ENCODE assay signal across 8 mouse cellular contexts in genomic region chr13:54686139-54687053, GRCm38 (mm10). TPM values are rescaled to one million over a fixed set of nuclear protein-coding genes. Genes with fewer than 3 reads are reported as not detected.
DNase-seq lines count a peak whose midpoint lies in the region; ATAC-seq and TF ChIP-seq lines count a peak whose summit lies in the region.

No protein-coding gene starts in this region.

- H3K79me2 ChIP-seq in macrophage (ENCODE audit: inconsistent target): peaks cover 71% of the 10 kb centered on the region

- no peak for DNase-seq in lung, adult 2 months
- DNase-seq in lung, postnatal 14 days: no peak
- DNase-seq in left cerebral cortex, adult 11 months (ENCODE audit: low spot score): no peak

- no peak for TF ChIP-seq CTCF in lung, adult 2 months (IDR thresholded peaks at IDR 0.05; ENCODE audit: insufficient read depth, low read length)

- H3K4me3 ChIP-seq in lung, adult 2 months (replicated peaks; ENCODE audit: extremely low read depth, low read depth, low read length): peak overlapping the region; percentile 62
- H3K4me3 ChIP-seq in brown adipose tissue, adult 24 weeks (ENCODE audit: insufficient read depth, low read depth, low read length): peak overlapping the region; percentile 93
- peak overlapping the region; percentile 72 for H3K4me3 ChIP-seq in heart, embryonic 16.5 days (ENCODE audit: low read length)
- peak overlapping the region; percentile 50 for H3K4me3 ChIP-seq in macrophage (ENCODE audit: inconsistent target)

- WGBS in lung, adult 2 months: 4% methylated on average over 19 of the region's 19 CpGs
- WGBS in heart, embryonic 16.5 days: 6% methylated on average over 19 of the region's 19 CpGs
- 7% methylated on average over 19 of the region's 19 CpGs for WGBS in macrophage (ENCODE audit: missing documents)

- H3K4me1 ChIP-seq in lung, adult 2 months (ENCODE audit: control insufficient read depth, insufficient read depth, low read length): peaks cover 17% of the 10 kb centered on the region
- peaks cover 14% of the 10 kb centered on the region for H3K4me1 ChIP-seq in brown adipose tissue, adult 24 weeks (ENCODE audit: control insufficient read depth, insufficient read depth, insufficient read length, low read length)
- peaks cover 47% of the 10 kb centered on the region for H3K4me1 ChIP-seq in heart, embryonic 16.5 days (ENCODE audit: control insufficient read depth, insufficient read depth, low read length)

- H3K9ac ChIP-seq in heart, embryonic 16.5 days (ENCODE audit: low read length): peak overlapping the region; percentile 85

- TF ChIP-seq POLR2A in lung, adult 2 months (IDR thresholded peaks at IDR 0.05; ENCODE audit: borderline replicate concordance, extremely low read depth, low read depth, low read length): no peak

- H3K27me3 ChIP-seq in heart, embryonic 16.5 days (ENCODE audit: control insufficient read depth, insufficient read depth, low read length): no peaks in the 10 kb centered on the region

- peak overlapping the region; percentile 76 for H3K27ac ChIP-seq in brown adipose tissue, adult 24 weeks (replicated peaks; ENCODE audit: low read depth, low read length)
- H3K27ac ChIP-seq in heart, embryonic 16.5 days (ENCODE audit: low read length): peak overlapping the region; percentile 100
- H3K27ac ChIP-seq in macrophage: peak overlapping the region; percentile 19; the same call in 1 of the 2 replicates

- peak overlapping the region; percentile 89 for H3K4me2 ChIP-seq in heart, embryonic 16.5 days (ENCODE audit: low read depth, low read length)

- peaks cover 23% of the 10 kb centered on the region for H3K36me3 ChIP-seq in heart, embryonic 16.5 days (ENCODE audit: control insufficient read depth, insufficient read depth)
- peaks cover 27% of the 10 kb centered on the region for H3K36me3 ChIP-seq in macrophage (ENCODE audit: inconsistent target)

- ATAC-seq in heart, embryonic 16.5 days (replicated peaks; ENCODE audit: extremely low read depth, insufficient read depth, low FRiP score): no peak
- ATAC-seq in megakaryocyte-erythroid progenitor cell, adult 5-6 weeks (replicated peaks; ENCODE audit: low FRiP score, low TSS enrichment, poor library complexity, severe bottlenecking): no peak
- no peak for ATAC-seq in frontal cortex, adult (ENCODE audit: low TSS enrichment)

- H3K9me3 ChIP-seq in heart, embryonic 16.5 days (replicated peaks; ENCODE audit: control insufficient read depth, low read length): no peaks in the 10 kb centered on the region

RNA-seq across cellular contexts. Expression of gene Rnf44, which starts 7.3 kb away (rescaled TPM):
- 256 and 338 TPM in 2 replicates for polyA plus RNA-seq in lung, adult 2 months (2012; rRNA removed)
- polyA plus RNA-seq in brown adipose tissue, adult 24 weeks (2012; ENCODE audit: insufficient read depth, insufficient read length, missing spikeins): 46.7 and 49.4 TPM in 2 replicates
- polyA plus RNA-seq in heart, embryonic 16.5 days (2015; fragmentation: Nextera tagmentation; extraction: Ambion mirVana): 42.7 and 46.5 TPM in 2 replicates
- 10 to 100 TPM; 29.6 to 86.2 (median 55.0) TPM for total RNA-seq in macrophage (2018; cell fraction: chromatin; rRNA removed)
- total RNA-seq in macrophage (2018; cell fraction: cytosol; rRNA removed): 10 to 100 TPM; 54.0 to 92.5 (median 65.3) TPM
- 100 to 1,000 TPM in 1 of 26 experiments, 10 to 100 TPM in 25; 54.6 to 101 (median 67.4) TPM for total RNA-seq in macrophage (2018; cell fraction: nucleus; rRNA removed)
- 62.2 to 71.1 TPM (median 68.0 TPM) in 3 replicates for polyA plus RNA-seq in macrophage (2018)
- total RNA-seq in megakaryocyte-erythroid progenitor cell, adult 5-6 weeks (2014; fragmentation: Nextera tagmentation): 92.1 and 118 TPM in 2 replicates
- total RNA-seq in megakaryocyte-erythroid progenitor cell, adult 5-6 weeks (2017): 12.7 and 17.9 TPM in 2 replicates

RNA-seq across cellular contexts. Expression of gene Cdhr2, which starts 14.9 kb away (rescaled TPM):
- 0.05 and 1.1 TPM in 2 replicates for polyA plus RNA-seq in lung, adult 2 months (2012; rRNA removed)
- polyA plus RNA-seq in brown adipose tissue, adult 24 weeks (2012; ENCODE audit: insufficient read depth, insufficient read length, missing spikeins): not detected in 2 replicates
- polyA plus RNA-seq in heart, embryonic 16.5 days (2015; fragmentation: Nextera tagmentation; extraction: Ambion mirVana): 0.04 and 0.89 TPM in 2 replicates
- not detected for total RNA-seq in macrophage (2018; cell fraction: chromatin; rRNA removed)
- not detected for total RNA-seq in macrophage (2018; cell fraction: cytosol; rRNA removed)
- total RNA-seq in macrophage (2018; cell fraction: nucleus; rRNA removed): not detected
- not detected in 3 replicates for polyA plus RNA-seq in macrophage (2018)
- total RNA-seq in megakaryocyte-erythroid progenitor cell, adult 5-6 weeks (2014; fragmentation: Nextera tagmentation): not detected in 2 replicates
- not detected in 2 replicates for total RNA-seq in megakaryocyte-erythroid progenitor cell, adult 5-6 weeks (2017)

Comparison
In these comparisons a context has a peak if more than half of its experiments do, and no peak if none do; other contexts are left out.
1. H3K27ac ChIP-seq: peak in every context shown above with its lines; median percentile 100 in heart, embryonic 16.5 days; 76 in brown adipose tissue, adult 24 weeks; 19 in macrophage.